Mouse (Mus musculus) sigmoid colon, adult 10 weeks (tissue): Measurements from ENCODE around the gene Cdc14a. TPM values are rescaled to one million over a fixed set of nuclear protein-coding genes. Genes with fewer than 3 reads are reported as not detected.

Source experiments
- polyA plus RNA-seq: library from polyadenylated mRNA; stranded (reverse); fragments of 350-450 nt; fragmentation: Illumina TruSeq; extraction: RNeasy Lipid Tissue Mini Kit (QIAGEN cat#74804); gene quantifications from one replicate; pipeline ENCODE4 v1.2.3, GENCODE M21; 2014; ENCODE audit warnings: low read depth, low replicate concordance

Cdc14a gene
- 68.0 TPM for polyA plus RNA-seq

DNA sequence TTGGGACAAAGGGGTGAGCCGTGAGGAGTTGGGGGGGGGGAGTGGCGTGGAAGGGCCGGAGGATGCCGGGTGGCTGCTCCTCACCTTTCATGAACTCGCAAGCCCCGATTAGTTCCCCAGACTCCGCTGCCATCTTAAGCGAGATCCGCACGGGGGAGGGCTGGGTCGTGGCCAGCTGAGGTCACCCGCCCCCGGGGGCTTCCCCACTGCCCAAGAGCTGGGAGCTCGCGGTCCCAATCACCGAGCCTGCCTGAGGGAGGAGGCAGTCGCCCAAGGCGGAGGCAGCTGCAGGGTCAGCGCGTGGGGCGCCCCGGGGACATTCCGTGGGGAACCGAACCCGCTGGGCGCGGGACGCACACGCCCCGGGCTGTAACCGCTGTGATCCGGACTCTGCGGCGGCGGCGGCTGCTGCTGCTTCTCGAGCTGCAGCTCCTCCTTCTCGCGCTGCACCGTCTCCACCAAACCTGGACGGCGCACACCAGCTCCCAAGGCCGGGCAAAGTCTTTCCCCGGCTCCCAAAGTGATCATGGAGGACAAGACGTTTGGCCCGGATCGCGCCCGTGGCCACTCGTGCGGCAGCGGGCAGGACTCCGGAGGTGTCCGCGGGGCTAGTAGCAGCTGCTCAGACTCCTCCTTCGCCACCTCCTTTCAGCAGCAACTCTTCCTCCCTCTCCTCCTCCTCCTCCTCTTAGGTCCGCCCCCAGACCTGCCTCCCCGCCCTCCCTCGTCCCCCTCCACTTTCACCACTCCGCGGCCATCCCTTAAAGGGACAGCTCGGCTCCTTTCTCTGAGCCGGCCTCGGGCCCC, at the start of gene Cdc14a:
Gene Cdc14a (minus strand): TSS at position 680 of the 807 bp plus-strand sequence.

GRCm38 (mm10) chr3:116253077-116253531, 170.7 kb downstream of the Cdc14a start, which contains the start of gene Gpr88:
Gene Gpr88, minus strand, starts transcription at chr3:116253503.

Other genes starting within 250 kb of the Cdc14a start
- gene Gpr88, start 170.5 kb downstream of the Cdc14a start, polyA plus RNA-seq, result 1.3 TPM
- 63.2 TPM for gene Rtca, start 84.2 kb upstream of the Cdc14a start, polyA plus RNA-seq
- 57.3 TPM for gene Dbt, start 89.0 kb upstream of the Cdc14a start, polyA plus RNA-seq
- gene Lrrc39, start 138.9 kb upstream of the Cdc14a start, polyA plus RNA-seq, result 0.41 TPM
- gene Sass6, start 170.9 kb upstream of the Cdc14a start, polyA plus RNA-seq, result 21.3 TPM
- gene Trmt13, start 190.6 kb upstream of the Cdc14a start, polyA plus RNA-seq, result 44.0 TPM
- gene Mfsd14a, start 238.6 kb upstream of the Cdc14a start, polyA plus RNA-seq, result 141 TPM